Mouse (Mus musculus) left cerebral cortex, postnatal 36 days (tissue): Measurements from ENCODE around the gene Dock10. TPM values are rescaled to one million over a fixed set of nuclear protein-coding genes. Genes with fewer than 3 reads are reported as not detected.

Source experiments
- DNase-seq, 2 experiments: peaks; one replicate each; pipeline ENCODE4 v3.0.0; 2021 to 2022; ENCODE audit warnings: low spot score in 2 of 2, mixed read lengths in 1 of 2
- intact Hi-C: fragments of 180-260 bp; cut with DNase I; formaldehyde crosslinking; loops from one replicate; pipeline ENCODE4 v1.15.1; 2025
- total RNA-seq, 2 experiments: library from RNA; stranded (reverse); gene quantifications; 2 replicates each; pipeline ENCODE4 v1.2.3; 2021

The Dock10 gene
- total RNA-seq, 2 experiments from 2014 or later, result 24.4 to 36.4 TPM

DNA sequence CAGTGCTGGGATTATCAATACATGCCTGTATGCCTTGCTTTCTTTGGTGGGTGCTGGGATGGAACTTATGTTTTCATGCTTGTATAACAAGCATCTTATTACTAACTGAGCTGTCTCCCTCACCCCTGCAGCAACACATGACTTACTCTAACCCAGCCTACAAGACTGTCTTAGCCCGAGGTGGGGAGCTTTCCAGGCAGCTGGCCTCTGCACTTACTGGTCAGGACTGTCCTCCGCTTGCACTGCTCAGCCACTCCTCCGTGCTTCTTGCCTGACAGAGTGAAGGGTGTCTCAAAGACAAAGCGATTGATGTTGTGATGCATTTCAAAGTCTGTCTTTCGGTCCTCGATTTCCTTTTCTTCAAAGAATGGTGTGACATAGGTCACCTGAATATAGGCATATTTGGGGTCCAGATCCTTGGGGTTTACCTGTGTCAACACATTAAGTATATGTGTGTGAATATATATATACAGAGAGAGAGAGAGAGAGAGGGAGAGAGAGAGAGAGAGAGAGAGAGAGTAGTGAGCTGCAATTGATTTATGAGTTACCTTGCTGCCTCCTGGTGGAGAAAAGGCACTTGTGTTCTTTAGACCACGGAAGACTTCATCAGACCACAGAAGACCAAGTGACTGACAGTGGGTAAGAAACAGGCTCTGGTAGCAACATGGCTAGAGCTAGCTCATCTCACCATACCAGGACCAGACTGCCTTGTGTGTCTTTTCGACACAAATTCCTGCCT is 245.9 kb downstream of the Dock10 start:
- no peak for DNase-seq
- intact Hi-C loops, result no loop called here

DNA sequence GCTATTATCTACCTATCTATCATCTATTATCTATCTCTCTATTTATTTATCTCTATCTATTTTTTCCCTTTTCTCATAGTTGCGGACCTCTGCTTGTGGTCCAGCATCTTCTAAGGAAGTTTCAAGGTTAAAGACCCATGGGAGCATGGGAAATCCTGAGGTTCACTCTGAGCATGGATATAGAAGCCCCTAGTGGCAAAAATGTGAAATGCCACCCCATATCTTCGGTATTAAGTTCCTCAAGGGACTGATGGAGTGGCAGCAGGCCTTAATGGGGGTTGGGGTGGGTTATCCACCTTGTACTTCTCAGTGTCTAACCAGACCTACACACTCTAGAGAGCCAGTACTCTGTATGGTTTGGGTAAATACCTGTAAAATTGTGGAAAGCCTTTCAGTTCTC is 253.6 kb downstream of the Dock10 start:
- intact Hi-C loops, result no loop called here
- no peak for DNase-seq

DNA sequence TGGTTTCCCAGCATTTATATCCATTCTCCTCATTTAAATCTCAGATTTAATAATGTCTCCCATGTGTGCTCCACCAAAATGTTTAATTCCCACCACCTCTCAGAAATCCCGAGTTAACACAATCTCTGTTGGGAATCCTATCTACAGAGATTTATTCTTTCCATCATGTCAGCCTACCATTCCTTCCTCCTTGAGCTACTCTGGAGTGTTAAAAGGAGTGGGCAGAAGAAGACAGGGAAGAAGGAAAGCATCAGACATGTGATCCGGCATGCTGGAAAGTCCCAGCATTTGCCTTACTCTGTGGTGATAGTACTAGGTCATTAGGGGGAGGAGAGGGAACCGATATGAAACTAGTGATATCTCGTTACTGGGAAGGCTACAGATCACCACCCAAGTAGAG is 254.2 kb downstream of the Dock10 start:
- DNase-seq, result no peak
- intact Hi-C loops, result no loop called here

DNA sequence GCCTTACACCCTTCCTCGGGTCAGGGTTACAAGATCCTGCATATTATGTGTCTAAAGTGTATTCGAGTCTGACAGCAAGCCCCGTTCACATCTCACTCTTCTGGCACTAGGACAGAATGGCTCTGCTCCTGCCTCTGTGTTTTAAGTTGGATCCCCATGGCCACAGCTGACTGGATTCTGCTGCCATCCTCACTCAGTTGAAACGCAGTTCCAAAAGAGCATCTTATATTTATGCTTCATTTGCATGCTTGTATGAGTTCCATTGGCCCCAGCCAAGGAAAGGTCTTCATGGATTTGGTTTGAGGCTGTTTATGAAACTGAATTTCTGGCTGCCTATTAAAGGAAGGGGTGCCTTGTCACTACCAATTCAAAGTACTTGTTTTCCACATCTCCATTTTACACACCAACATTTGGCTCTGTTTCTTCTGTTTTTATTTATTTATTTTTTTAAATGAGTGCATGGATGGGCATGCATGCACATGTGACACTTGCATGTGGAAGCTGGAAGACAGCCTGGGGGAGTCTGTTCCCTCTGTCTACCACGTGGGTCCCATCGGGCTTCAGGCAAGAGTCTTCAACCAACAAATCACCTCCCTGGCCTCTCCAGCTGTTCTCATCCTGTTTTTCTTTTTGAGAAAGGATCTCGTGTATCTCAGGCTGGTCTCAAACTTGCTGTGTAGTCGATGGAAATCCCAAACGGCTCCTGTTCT is 255.7 kb downstream of the Dock10 start:
- intact Hi-C loops, result no loop called here
- no peak for DNase-seq

DNA sequence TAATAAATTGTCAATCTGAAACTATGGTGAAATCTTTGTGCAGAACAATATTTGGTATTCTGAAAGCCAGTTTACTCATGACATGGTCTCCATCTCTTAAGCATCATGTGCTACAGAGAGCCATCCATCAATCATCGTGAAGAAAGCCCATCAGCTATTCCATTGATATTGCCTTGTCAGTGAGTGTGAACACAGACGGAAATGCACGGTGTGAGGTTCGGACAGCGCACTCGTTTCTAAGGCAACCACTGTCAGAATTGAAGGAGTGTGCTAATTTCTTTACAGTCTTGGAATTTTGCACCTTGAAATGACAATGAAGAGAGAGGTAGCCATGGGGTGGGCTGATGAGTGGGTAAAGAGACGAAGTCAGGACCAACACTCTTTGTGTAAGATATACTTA is 259.1 kb downstream of the Dock10 start:
- intact Hi-C loops, result no loop called here
- DNase-seq, result no peak

DNA sequence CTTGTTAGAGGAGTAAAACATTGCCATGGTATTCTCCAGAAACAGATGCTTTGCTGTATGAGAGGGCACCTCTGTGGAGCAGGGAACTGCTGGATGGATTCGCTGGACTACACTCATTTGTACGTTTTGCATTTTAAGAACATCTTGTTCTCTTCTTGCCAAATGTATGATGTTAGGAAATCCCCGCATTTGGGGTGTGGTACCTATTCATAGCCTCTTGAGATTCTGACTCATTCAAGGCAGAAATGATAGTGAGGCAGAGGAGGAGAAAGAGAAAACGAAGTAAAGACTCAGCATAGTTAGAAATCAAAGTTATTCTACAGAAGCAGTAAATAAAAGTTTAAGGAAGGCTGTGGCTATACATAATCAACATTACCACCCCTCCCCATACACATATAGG is 262.0 kb downstream of the Dock10 start:
- DNase-seq, result no peak
- intact Hi-C loops, result no loop called here

DNA sequence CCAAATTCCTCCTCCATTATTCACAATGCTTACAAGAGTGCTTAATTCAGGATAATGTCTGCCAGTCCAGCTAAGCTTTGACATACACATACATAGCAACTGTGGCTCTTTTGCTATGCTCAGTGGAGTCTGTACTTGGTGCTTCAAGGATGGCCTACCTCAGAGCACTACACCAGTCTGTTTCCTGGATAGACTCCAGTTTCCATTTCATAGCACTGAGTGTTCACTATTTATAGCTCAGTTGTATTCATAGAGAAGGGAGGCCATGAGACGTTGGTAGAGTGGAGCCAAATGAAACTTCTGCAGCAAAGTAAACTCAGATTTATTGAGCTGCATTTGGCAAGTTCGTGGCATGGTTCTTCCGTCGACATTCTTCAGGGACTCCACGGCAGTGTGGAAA is 274.9 kb downstream of the Dock10 start:
- no peak for DNase-seq
- intact Hi-C loops, result no loop called here

DNA sequence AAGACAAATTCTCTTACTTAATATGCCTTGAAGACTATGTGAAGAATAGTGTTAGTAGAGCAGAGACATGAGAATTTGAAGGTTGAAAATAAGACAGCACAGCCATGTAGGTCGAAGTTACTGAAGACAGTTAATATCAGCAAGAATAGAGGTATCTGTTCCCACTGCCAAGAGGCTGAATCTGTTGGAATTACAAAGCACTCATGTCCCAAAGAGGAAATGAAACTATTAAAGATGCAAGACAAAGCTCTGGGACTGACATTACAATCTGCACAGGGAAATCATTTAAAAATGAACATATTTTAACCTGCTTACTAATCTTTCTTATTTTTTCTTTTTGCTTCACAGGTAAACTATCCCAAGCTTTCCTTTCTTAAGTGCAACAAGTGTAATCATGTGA is 283.4 kb downstream of the Dock10 start:
- intact Hi-C loops, result no loop called here
- DNase-seq, result no peak

- intact Hi-C loops, result no loop called here
- no peak for DNase-seq
Observed at GRCm38 (mm10) chr1:80472395-80472794, 285.9 kb downstream of the Dock10 start.

GRCm38 (mm10) chr1:80461348-80461747 is 297.0 kb downstream of the Dock10 start, which contains the start of gene Gm45261:
Gene Gm45261, minus strand, starts transcription at chr1:80461448.
- no peak for DNase-seq
- intact Hi-C loops, result no loop called here

DNA sequence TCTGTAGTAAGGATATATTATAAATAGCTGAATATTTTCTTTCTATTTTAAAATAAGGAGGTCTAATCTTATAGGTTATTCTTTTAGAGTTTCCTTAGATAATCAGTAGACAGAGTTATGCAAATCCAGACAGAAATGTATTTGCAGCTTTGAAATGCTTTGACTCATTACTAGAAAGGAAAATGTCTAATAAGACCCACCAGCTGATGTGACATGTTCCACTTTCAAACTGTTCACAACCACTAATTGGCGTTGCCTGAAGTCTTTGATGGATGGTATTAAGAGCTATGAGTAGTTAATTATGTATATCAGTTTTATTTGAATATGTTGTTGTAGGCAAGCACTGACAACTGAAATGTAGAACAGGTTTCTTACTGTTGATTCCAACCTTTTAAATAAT is 298.4 kb downstream of the Dock10 start:
- intact Hi-C loops, result no loop called here
- DNase-seq, result no peak

- intact Hi-C loops, result no loop called here
- DNase-seq, result no peak
Observed at GRCm38 (mm10) chr1:80459477-80459876, 298.9 kb downstream of the Dock10 start.

- DNase-seq, result no peak
- intact Hi-C loops, result no loop called here
Observed at GRCm38 (mm10) chr1:80453971-80454370, 304.4 kb downstream of the Dock10 start.

DNA sequence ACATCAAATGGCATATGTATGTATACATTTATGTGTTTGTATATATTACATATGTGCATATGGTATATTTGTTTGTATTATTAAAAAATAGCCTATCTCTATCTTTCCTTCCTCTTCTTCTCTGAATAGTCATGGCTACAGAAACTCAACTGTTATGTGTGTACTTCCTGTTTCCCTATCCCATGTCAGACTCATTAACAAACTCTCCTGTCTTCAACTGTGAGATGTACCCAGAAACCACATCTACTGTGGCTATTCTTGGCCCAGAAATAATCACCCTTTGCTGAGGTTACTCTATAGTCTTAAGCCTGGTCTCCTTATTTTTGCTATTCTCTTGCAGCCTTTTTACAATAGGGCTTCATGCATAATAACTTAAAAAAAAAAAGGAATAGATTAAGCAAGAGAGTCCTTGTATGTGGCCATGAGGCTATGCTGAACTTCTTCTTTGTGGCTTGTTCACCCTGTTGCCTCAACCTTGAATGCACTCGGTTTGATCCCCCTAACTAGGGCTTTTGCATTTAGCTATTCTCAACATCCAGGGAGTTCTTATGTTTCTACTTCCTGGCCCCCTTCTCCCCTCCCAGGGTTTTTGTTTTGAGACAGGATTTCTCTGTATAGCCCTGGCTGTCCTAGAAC is 306.3 kb downstream of the Dock10 start:
- intact Hi-C loops, result no loop called here
- DNase-seq, result no peak
